Mouse (Mus musculus): Measurements from ENCODE around the gene Psme1.

Psme1 gene

GRCm38 (mm10) chr14:55571760-55572159 lies 6.2 kb upstream of the Psme1 start:
- DNase-seq, result no peak

GRCm38 (mm10) chr14:55575302-55575701 lies 2.6 kb upstream of the Psme1 start, which contains the start of gene Fitm1:
Gene Fitm1 (plus strand): TSS chr14:55575617.
- no peak for DNase-seq

GRCm38 (mm10) chr14:55575711-55576110 lies 2.2 kb upstream of the Psme1 start:
- DNase-seq, result no peak

- DNase-seq, result peak; percentile 76 to 80
Observed at GRCm38 (mm10) chr14:55576376-55576775, 1.5 kb upstream of the Psme1 start.

GRCm38 (mm10) chr14:55578668-55579269 lies 846 bp downstream of the Psme1 start:
- DNase-seq, result peak; percentile 65 to 69

- DNase-seq, result no peak
Observed at GRCm38 (mm10) chr14:55579511-55580496, 1.9 kb downstream of the Psme1 start.

GRCm38 (mm10) chr14:55580731-55581130 lies 2.8 kb downstream of the Psme1 start:
- DNase-seq, result no peak

GRCm38 (mm10) chr14:55581981-55582681 lies 4.2 kb downstream of the Psme1 start:
- DNase-seq, result no peak

GRCm38 (mm10) chr14:55584303-55584701 lies 6.4 kb downstream of the Psme1 start:
- no peak for DNase-seq

GRCm38 (mm10) chr14:55584702-55585565 lies 7.0 kb downstream of the Psme1 start, which contains the start of gene Emc9:
Gene Emc9 (minus strand): TSS chr14:55585302.
- peak; percentile 88 to 92 for DNase-seq

GRCm38 (mm10) chr14:55585566-55585960 lies 7.6 kb downstream of the Psme1 start:
- DNase-seq, result no peak

- DNase-seq, result no peak
Observed at GRCm38 (mm10) chr14:55586149-55586548, 8.2 kb downstream of the Psme1 start.

GRCm38 (mm10) chr14:55589271-55589670 lies 11.3 kb downstream of the Psme1 start:
- DNase-seq, result no peak

- DNase-seq, result no peak
Observed at GRCm38 (mm10) chr14:55589771-55590448, 12.0 kb downstream of the Psme1 start.

GRCm38 (mm10) chr14:55590748-55591330 lies 12.9 kb downstream of the Psme1 start, which contains the start of gene Psme2:
Gene Psme2 (minus strand): TSS chr14:55591113.
- DNase-seq, result peak; percentile 99

GRCm38 (mm10) chr14:55591331-55591891 lies 13.5 kb downstream of the Psme1 start, which contains the start of gene Rnf31:
Gene Rnf31 (plus strand): TSS chr14:55591708.
- peak; percentile 99 for DNase-seq

- no peak for DNase-seq
Observed at GRCm38 (mm10) chr14:55592226-55592625, 14.3 kb downstream of the Psme1 start.

- no peak for DNase-seq
Observed at GRCm38 (mm10) chr14:55596036-55596690, 18.2 kb downstream of the Psme1 start.

GRCm38 (mm10) chr14:55598521-55599390 lies 20.8 kb downstream of the Psme1 start:
- DNase-seq, result no peak

Data from lung, adult 18-20 months (tissue).